Mouse (Mus musculus) right cerebral cortex, postnatal 14 days (tissue): ENCODE results near the gene Uhmk1.

ENCODE experiments used
- DNase-seq: peaks from one replicate; pipeline ENCODE4 v3.0.0; 2022

Uhmk1 gene

GRCm38 (mm10) chr1:170173991-170174813, 41.0 kb downstream of the Uhmk1 start:
- no peak for DNase-seq

GRCm38 (mm10) chr1:170167781-170168180, 47.4 kb downstream of the Uhmk1 start:
- no peak for DNase-seq

- DNase-seq = no peak
Observed at GRCm38 (mm10) chr1:170164913-170165312, 50.3 kb downstream of the Uhmk1 start.

GRCm38 (mm10) chr1:170164053-170164614, 51.1 kb downstream of the Uhmk1 start:
- DNase-seq = no peak

- DNase-seq = no peak
Observed at GRCm38 (mm10) chr1:170163398-170163943, 51.7 kb downstream of the Uhmk1 start.

- no peak for DNase-seq
Observed at GRCm38 (mm10) chr1:170161852-170162251, 53.3 kb downstream of the Uhmk1 start.

GRCm38 (mm10) chr1:170160397-170160938, 54.7 kb downstream of the Uhmk1 start:
- DNase-seq = no peak

- DNase-seq = no peak
Observed at GRCm38 (mm10) chr1:170159707-170160106, 55.5 kb downstream of the Uhmk1 start.

GRCm38 (mm10) chr1:170155761-170156160, 59.4 kb downstream of the Uhmk1 start:
- DNase-seq = no peak

GRCm38 (mm10) chr1:170155298-170155697, 59.9 kb downstream of the Uhmk1 start:
- no peak for DNase-seq

GRCm38 (mm10) chr1:170153986-170154385, 61.2 kb downstream of the Uhmk1 start:
- no peak for DNase-seq

- DNase-seq = no peak
Observed at GRCm38 (mm10) chr1:170152552-170152951, 62.6 kb downstream of the Uhmk1 start.

GRCm38 (mm10) chr1:170150870-170151269, 64.3 kb downstream of the Uhmk1 start:
- no peak for DNase-seq

- DNase-seq = no peak
Observed at GRCm38 (mm10) chr1:170149756-170150155, 65.4 kb downstream of the Uhmk1 start.

- DNase-seq = no peak
Observed at GRCm38 (mm10) chr1:170148536-170148935, 66.7 kb downstream of the Uhmk1 start.

GRCm38 (mm10) chr1:170147651-170148448, 67.3 kb downstream of the Uhmk1 start:
- DNase-seq = no peak

GRCm38 (mm10) chr1:170145606-170146005, 69.6 kb downstream of the Uhmk1 start:
- DNase-seq = no peak
